Mouse (Mus musculus) monocyte, adult 2 months (primary cell): Measurements from ENCODE around the gene Tex22.

Source experiments
- DNase-seq, 2 experiments: peaks; one replicate each; pipeline ENCODE4 v3.0.0; 2022; ENCODE audit warnings: low spot score in 2 of 2, low read depth in 1 of 2

Gene Tex22

GRCm38 (mm10) chr12:113137260-113138213, 63.2 kb downstream of the Tex22 start:
- DNase-seq: no peak

DNA sequence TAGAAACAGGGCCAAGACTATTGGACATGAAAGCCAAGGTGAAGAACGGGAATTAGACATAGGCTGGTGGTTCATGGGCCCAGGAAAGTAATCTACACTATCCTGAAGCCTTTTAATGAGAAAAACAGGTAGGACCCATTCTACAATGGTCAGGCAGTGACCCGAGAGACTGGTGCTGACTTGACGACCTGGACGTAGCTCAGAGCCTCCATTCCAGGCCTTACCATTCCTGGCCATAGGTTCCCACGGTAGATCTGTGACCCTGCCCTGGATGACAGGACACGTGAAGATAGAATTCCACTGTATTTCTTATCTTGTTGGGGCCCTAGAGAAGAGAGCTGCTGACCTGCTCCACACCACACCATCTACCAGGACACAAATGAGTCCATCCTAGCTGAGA, 64.0 kb downstream of the Tex22 start:
- no peak for DNase-seq
